Mouse (Mus musculus) spleen, adult 2 months (tissue): Measurements from ENCODE around the gene Sec63.

Experiments used
- CTCF ChIP-seq: fragments of 200-500 bp; IDR thresholded peaks from 2 replicates; pipeline ENCODE4 v1.5.1; 2011; ENCODE audit warnings: mild to moderate bottlenecking, inconsistent platforms; ENCODE audit not compliant: insufficient read depth, insufficient read length, insufficient replicate concordance; ENCODE audit errors: extremely low read depth
- POLR2A ChIP-seq: fragments of 200-500 bp; IDR thresholded peaks from 2 replicates; pipeline ENCODE4 v1.6.1; 2011; ENCODE audit warnings: low read depth, low read length, inconsistent platforms

DNA sequence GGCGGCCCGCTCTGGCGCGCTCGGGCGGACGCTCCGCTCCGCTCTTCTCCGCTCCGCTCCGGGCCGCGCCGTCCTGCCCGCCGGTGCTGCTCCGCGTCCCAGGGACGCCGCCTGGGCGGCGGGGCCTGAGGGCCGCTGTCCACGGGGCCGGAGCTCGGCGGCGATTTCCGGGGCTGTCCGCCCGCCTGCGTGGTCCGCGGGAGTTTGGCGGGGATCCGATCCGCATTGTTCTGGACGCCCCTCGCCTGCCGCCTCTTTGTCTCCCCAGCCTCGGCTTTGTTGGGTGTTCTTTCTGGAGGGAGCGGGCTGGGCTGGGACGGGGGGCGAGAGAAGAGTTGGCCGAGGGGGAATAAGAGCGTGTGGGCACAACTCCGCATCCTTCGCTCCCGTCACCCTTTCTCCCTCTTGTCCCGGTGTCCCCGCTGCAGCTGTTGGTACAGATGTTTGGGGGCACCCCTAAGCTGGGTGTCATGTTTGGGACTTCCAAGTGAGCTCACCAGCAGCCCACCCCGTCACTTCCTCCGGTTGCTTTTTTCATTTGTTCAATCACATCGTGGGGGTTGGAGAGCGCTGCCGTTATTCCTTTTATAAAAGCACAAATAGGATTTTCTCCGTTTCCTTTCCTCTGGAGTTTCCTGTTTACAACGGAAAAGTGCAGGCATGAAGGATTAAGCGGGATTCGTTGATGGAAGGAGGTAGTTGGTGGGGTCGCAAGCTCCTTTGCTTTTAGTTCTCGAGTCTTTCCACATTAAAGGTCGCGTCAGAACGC lies 789 bp downstream of the Sec63 start:
- TF ChIP-seq POLR2A, result no peak
- TF ChIP-seq CTCF, result no peak
